Mouse (Mus musculus) cortical plate, adult 2 months (tissue): ENCODE data around the gene Zfp799. TPM values are rescaled to one million over a fixed set of nuclear protein-coding genes. Genes with fewer than 3 reads are reported as not detected.
"Not testable (repeated sequence)": the region's sequence is repeated elsewhere in the genome, so short reads cannot be mapped to it uniquely, and the experiment has no call there.

Experiments used
- H3K27ac ChIP-seq: fragments of 200-500 bp; 2 replicates; pipeline ENCODE4 v1.5.1; 2012; ENCODE audit warnings: low read length, control low read depth, inconsistent platforms; ENCODE audit not compliant: insufficient read depth
- H3K4me1 ChIP-seq: fragments of 200-500 bp; 2 replicates; pipeline ENCODE4 v1.6.1; 2011; ENCODE audit warnings: low read length; ENCODE audit not compliant: control insufficient read depth, insufficient read depth
- H3K4me3 ChIP-seq: fragments of 200-500 bp; 2 replicates; pipeline ENCODE4 v1.5.1; 2011; ENCODE audit warnings: mild to moderate bottlenecking, low read length, control low read depth; ENCODE audit not compliant: insufficient read depth
- CTCF ChIP-seq: fragments of 200-500 bp; IDR thresholded peaks from 2 replicates; pipeline ENCODE4 v1.5.1; 2011; ENCODE audit warnings: mild to moderate bottlenecking, control low read depth, low read length; ENCODE audit not compliant: insufficient read depth; ENCODE audit errors: extremely low read depth
- POLR2A ChIP-seq: fragments of 200-500 bp; IDR thresholded peaks from 2 replicates; pipeline ENCODE4 v1.6.1; 2011; ENCODE audit warnings: mild to moderate bottlenecking, low read length, control low read depth; ENCODE audit not compliant: insufficient read depth; ENCODE audit errors: extremely low read depth
- polyA plus RNA-seq: library from polyadenylated mRNA; depleted of rRNA; stranded (reverse); fragments of >200 nt; gene quantifications from 2 replicates; pipeline ENCODE4 v1.2.3, GENCODE M21; 2012; rRNA removed

Zfp799 gene
- 12.5 and 14.7 TPM in 2 replicates for polyA plus RNA-seq

- Histone ChIP-seq H3K4me1 (no peaks in the 10 kb centered on the region), H3K27ac (peak within 1 kb of the TSS; percentile 78), H3K4me3 (peak within 1 kb of the TSS; percentile 92)
- no peak for TF ChIP-seq CTCF
- TF ChIP-seq POLR2A: peak; percentile 66; the same call in 1 of the 2 replicates
These were observed at the start of gene Zfp799 for GRCm38 (mm10) chr17:32829540-32830417. Gene Zfp799, minus strand, starts transcription at chr17:32830261.

DNA sequence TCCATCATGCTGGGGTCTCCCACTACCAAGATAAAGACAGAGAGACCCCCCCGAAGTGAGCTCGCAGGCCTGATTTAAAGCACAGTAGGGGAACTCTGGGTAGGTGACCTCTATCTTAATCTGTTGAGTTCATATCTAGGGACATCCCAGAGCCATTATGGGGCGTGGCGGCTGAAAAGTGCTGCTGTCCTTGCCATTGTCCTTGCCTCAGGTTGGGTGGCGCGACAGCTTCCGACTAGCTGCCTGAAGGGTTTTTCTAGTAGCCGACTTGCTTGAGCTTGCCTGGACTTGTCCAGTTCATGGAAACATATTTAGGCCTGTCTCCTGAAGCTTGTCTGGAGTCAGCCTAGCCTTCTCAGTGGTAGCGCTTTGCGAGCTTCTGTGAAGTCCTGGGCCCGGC, 48.7 kb upstream of the Zfp799 start:
- no peaks in the 10 kb centered on the region for H3K4me1 ChIP-seq
- TF ChIP-seq POLR2A (no peak), CTCF (no peak)
- H3K4me3 ChIP-seq: no peak overlapping the region
- no peak overlapping the region for H3K27ac ChIP-seq

- no peak overlapping the region for H3K27ac ChIP-seq
- no peak overlapping the region for H3K4me3 ChIP-seq
- TF ChIP-seq POLR2A (no peak), CTCF (no peak)
- no peaks in the 10 kb centered on the region for H3K4me1 ChIP-seq
These were observed 47.6 kb upstream of the Zfp799 start for GRCm38 (mm10) chr17:32877471-32878171.

DNA sequence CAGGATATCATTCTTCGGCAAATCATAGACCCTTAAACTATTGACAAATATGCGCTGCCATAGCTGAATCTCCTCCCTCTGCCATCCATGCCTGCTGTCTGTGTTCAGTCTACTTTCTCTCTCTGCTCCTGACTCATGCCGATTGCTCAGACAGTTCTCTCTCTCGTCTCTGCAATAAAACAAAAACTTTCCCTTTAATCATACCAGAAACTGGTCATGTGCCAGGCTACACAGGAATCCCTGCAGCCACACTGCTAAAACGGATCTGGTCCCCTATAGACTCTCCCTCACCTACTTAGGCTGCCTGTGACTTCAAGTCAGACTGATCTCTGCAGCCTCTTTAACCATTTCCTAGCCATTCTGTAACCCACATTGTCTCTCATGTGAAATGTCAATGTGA, 42.6 kb upstream of the Zfp799 start:
- Histone ChIP-seq H3K4me3 (no peak overlapping the region), H3K4me1 (no peaks in the 10 kb centered on the region), H3K27ac (no peak overlapping the region)
- TF ChIP-seq POLR2A (no peak), CTCF (no peak)

GRCm38 (mm10) chr17:32872091-32872490, 42.0 kb upstream of the Zfp799 start:
- Histone ChIP-seq H3K4me1 (no peaks in the 10 kb centered on the region), H3K27ac (no peak overlapping the region), H3K4me3 (no peak overlapping the region)
- TF ChIP-seq CTCF: no peak
- no peak for TF ChIP-seq POLR2A

DNA sequence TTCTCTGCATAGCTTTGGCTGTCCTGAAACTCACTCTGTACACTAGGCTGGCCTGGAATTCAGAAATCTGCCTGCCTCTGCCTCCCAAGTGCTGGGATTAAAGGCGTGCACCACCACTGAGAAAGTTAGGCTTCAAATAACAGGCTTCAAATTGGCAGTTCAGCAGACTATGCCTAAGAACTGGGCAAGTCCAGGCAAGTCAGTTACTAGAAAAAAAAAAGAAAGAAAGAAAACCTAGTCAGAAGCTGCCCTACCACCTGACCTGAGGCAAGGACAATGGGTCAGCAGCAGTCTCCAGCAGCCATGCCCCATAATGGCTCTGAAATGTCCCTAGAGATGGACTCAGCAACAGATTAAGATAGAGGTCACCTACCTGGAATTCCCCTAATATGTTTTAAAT, 41.4 kb upstream of the Zfp799 start:
- Histone ChIP-seq H3K4me3 (no peak overlapping the region), H3K27ac (no peak overlapping the region), H3K4me1 (no peaks in the 10 kb centered on the region)
- no peak for TF ChIP-seq POLR2A
- no peak for TF ChIP-seq CTCF

DNA sequence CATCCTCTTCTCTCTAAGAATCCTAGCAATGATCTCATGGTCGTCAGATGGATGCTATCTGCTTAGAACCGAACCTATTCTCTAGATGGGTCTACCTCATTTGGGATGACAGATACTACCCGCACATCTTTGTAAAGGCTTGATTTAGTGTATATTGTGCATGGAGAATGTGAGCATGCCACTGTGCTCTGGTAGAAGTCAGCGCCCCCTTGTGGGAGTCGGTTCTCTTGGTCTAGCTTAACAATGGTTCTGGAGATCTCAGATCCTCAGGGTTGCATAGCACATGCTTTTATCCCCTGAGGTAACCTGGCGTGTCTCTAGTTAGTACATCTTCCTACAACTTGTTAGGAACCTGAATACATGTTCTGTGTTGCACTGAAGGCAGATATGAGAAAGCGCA, 37.2 kb upstream of the Zfp799 start:
- not testable (repeated sequence) for H3K4me1 ChIP-seq, H3K27ac ChIP-seq, H3K4me3 ChIP-seq

- H3K4me3 ChIP-seq, H3K27ac ChIP-seq, H3K4me1 ChIP-seq: not testable (repeated sequence)
These were observed 26.7 kb upstream of the Zfp799 start for GRCm38 (mm10) chr17:32856713-32857112.

DNA sequence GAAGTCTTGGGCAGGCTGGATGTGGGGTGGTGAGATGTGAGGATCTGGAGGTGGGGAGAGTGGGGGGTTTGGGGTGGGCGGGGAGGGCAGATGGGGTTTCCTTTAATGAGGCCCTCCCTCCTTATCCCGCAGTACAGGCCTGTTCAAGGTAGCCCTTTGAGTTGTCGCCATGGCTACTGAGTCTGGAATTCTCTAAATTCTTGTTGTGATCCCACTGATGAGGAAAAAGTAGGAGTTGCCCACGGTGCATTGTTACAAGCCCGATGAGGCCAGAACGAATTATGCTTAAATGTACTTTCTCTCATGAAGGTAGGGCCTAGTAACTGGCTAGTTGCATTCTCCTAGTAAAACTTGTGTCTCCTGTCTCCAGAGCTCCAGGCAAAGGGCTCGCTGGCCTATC, 21.5 kb upstream of the Zfp799 start:
- no peak overlapping the region for H3K4me3 ChIP-seq
- no peaks in the 10 kb centered on the region for H3K4me1 ChIP-seq
- no peak for TF ChIP-seq CTCF
- TF ChIP-seq POLR2A: no peak
- H3K27ac ChIP-seq: no peak overlapping the region

DNA sequence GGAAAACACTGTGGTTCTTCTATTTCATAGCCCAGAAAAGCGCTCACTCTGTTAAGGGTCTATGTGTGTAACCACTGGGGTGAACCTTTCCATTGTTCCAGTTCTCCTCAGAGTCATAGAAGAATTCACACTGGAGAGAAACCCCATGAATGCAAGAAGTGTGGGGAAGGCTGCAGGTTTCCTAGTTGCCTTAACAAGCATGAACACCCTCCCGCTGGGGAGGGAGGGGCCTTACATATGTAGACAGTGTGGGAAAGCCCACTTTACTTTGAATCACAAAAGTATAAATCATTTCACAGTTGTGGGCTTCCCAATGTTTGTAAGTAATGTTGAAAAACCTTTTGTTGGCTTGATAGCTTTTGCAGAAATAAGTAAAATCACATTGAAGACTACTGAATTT, 11.3 kb upstream of the Zfp799 start:
- TF ChIP-seq CTCF (no peak), POLR2A (no peak)
- no peak overlapping the region for H3K4me3 ChIP-seq
- no peaks in the 10 kb centered on the region; the same call in 1 of the 2 replicates for H3K4me1 ChIP-seq
- H3K27ac ChIP-seq: no peak overlapping the region
